Mouse (Mus musculus) midbrain, embryonic 10.5 days (tissue): Measurements from ENCODE around the gene Adgrg6. TPM values are rescaled to one million over a fixed set of nuclear protein-coding genes. Genes with fewer than 3 reads are reported as not detected.

ENCODE experiments used
- DNase-seq: peaks from one replicate; pipeline ENCODE4 v3.0.0-alpha.2; 2017; ENCODE audit warnings: low spot score
- H3K27ac ChIP-seq: fragments of 300-500 bp; sonication (generic); replicated peaks from 2 replicates; pipeline ENCODE4 v1.5.1; 2016; ENCODE audit warnings: mild to moderate bottlenecking
- H3K27me3 ChIP-seq: fragments of 300-500 bp; sonication (generic); 2 replicates; pipeline ENCODE4 v1.6.1; 2016; ENCODE audit warnings: low read depth, mild to moderate bottlenecking; ENCODE audit not compliant: poor library complexity, severe bottlenecking
- H3K36me3 ChIP-seq: fragments of 300-500 bp; sonication (generic); 2 replicates; pipeline ENCODE4 v1.6.1; 2016; ENCODE audit warnings: mild to moderate bottlenecking, moderate library complexity
- H3K4me1 ChIP-seq: fragments of 300-500 bp; sonication (generic); 2 replicates; pipeline ENCODE4 v1.6.1; 2016
- H3K4me3 ChIP-seq: fragments of 300-500 bp; sonication (generic); 2 replicates; pipeline ENCODE4 v1.5.1; 2016; ENCODE audit warnings: mild to moderate bottlenecking, moderate library complexity
- H3K9me3 ChIP-seq: fragments of 300-500 bp; sonication (generic); replicated peaks from 2 replicates; pipeline ENCODE4 v1.6.1; 2016; ENCODE audit warnings: mild to moderate bottlenecking
- WGBS: fragments of 180-500 bp; shearing (Covaris S2); methylation state at CpG from one replicate; pipeline ENCODE4 v1.1.7; 2016; 5-methylcytosine and 5-hydroxymethylcytosine counted together
- polyA plus RNA-seq: library from polyadenylated mRNA; unstranded; fragments of >200 nt; fragmentation: Nextera tagmentation; extraction: Ambion mirVana; gene quantifications from 2 replicates; pipeline ENCODE4 v1.2.1, GENCODE M21; 2016

Adgrg6 gene
- polyA plus RNA-seq, 1 experiment from 2014 or later, result 0.48 TPM

- Histone ChIP-seq H3K4me1 (no peaks in the 10 kb centered on the region), H3K4me3 (no peak overlapping the region), H3K27ac (no peak overlapping the region), H3K36me3 (no peaks in the 10 kb centered on the region), H3K9me3 (no peaks in the 10 kb centered on the region), H3K27me3 (no peaks in the 10 kb centered on the region)
- WGBS, result 67% methylated on average over 1 of the region's 1 CpGs
- DNase-seq, result no peak
Observed at GRCm38 (mm10) chr10:14476393-14476792, 69.1 kb downstream of the Adgrg6 start.

DNA sequence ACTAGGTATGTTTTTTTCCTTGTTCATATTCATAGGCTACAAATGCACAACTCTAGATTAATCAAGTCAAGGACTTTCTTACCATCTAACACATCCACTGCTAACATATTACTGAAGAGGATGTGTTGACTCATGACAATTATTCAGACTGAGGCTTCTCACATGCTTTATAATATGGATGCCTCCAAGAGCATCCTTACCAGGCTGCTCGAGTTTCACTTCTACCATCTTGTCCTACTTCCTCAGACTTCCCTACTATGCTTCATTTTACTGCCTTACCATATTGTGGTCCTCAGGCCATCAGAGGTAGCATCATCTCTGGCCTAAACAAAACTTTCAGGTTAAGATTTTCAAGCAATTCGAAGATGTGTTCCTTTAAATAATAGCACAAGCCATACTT is 69.8 kb downstream of the Adgrg6 start:
- WGBS, result 80% methylated on average over 2 of the region's 2 CpGs
- no peak overlapping the region for H3K27ac ChIP-seq
- H3K27me3 ChIP-seq, result no peaks in the 10 kb centered on the region
- H3K4me1 ChIP-seq, result no peaks in the 10 kb centered on the region
- no peaks in the 10 kb centered on the region for H3K9me3 ChIP-seq
- H3K36me3 ChIP-seq, result no peaks in the 10 kb centered on the region
- no peak overlapping the region for H3K4me3 ChIP-seq
- DNase-seq, result no peak

GRCm38 (mm10) chr10:14474541-14475305 is 70.7 kb downstream of the Adgrg6 start:
- Histone ChIP-seq H3K27ac (no peak overlapping the region), H3K4me1 (no peaks in the 10 kb centered on the region), H3K9me3 (0 out of 2 replicates have a peak, but pooled peaks cover 3% of the 10 kb centered on the region), H3K27me3 (no peaks in the 10 kb centered on the region), H3K36me3 (no peaks in the 10 kb centered on the region), H3K4me3 (no peak overlapping the region)
- no peak for DNase-seq
- 89% methylated on average over 8 of the region's 8 CpGs for WGBS

GRCm38 (mm10) chr10:14471039-14471550 is 74.4 kb downstream of the Adgrg6 start:
- Histone ChIP-seq H3K4me1 (no peaks in the 10 kb centered on the region), H3K4me3 (no peak overlapping the region), H3K9me3 (0 out of 2 replicates have a peak, but pooled peaks cover 3% of the 10 kb centered on the region), H3K27me3 (no peaks in the 10 kb centered on the region), H3K36me3 (no peaks in the 10 kb centered on the region), H3K27ac (no peak overlapping the region)
- WGBS, result 68% methylated on average over 5 of the region's 5 CpGs
- no peak for DNase-seq

GRCm38 (mm10) chr10:14468623-14469022 is 76.8 kb downstream of the Adgrg6 start:
- Histone ChIP-seq H3K9me3 (0 out of 2 replicates have a peak, but pooled peaks cover 3% of the 10 kb centered on the region), H3K27ac (no peak overlapping the region), H3K27me3 (no peaks in the 10 kb centered on the region), H3K4me1 (no peaks in the 10 kb centered on the region), H3K4me3 (no peak overlapping the region), H3K36me3 (no peaks in the 10 kb centered on the region)
- WGBS, result 93% methylated on average over 10 of the region's 10 CpGs
- DNase-seq, result no peak

- Histone ChIP-seq H3K4me1 (no peaks in the 10 kb centered on the region), H3K27me3 (no peaks in the 10 kb centered on the region), H3K9me3 (no peaks in the 10 kb centered on the region), H3K36me3 (no peaks in the 10 kb centered on the region), H3K27ac (no peak overlapping the region), H3K4me3 (no peak overlapping the region)
- WGBS, result 92% methylated on average over 4 of the region's 4 CpGs
- DNase-seq, result no peak
Observed at GRCm38 (mm10) chr10:14463796-14464511, 81.5 kb downstream of the Adgrg6 start.

- Histone ChIP-seq H3K4me3 (no peak overlapping the region), H3K4me1 (no peaks in the 10 kb centered on the region), H3K36me3 (no peaks in the 10 kb centered on the region), H3K27ac (no peak overlapping the region), H3K9me3 (no peaks in the 10 kb centered on the region), H3K27me3 (no peaks in the 10 kb centered on the region)
- WGBS, result 86% methylated on average over 4 of the region's 4 CpGs
- DNase-seq, result no peak
Observed at GRCm38 (mm10) chr10:14460933-14461514, 84.4 kb downstream of the Adgrg6 start.

DNA sequence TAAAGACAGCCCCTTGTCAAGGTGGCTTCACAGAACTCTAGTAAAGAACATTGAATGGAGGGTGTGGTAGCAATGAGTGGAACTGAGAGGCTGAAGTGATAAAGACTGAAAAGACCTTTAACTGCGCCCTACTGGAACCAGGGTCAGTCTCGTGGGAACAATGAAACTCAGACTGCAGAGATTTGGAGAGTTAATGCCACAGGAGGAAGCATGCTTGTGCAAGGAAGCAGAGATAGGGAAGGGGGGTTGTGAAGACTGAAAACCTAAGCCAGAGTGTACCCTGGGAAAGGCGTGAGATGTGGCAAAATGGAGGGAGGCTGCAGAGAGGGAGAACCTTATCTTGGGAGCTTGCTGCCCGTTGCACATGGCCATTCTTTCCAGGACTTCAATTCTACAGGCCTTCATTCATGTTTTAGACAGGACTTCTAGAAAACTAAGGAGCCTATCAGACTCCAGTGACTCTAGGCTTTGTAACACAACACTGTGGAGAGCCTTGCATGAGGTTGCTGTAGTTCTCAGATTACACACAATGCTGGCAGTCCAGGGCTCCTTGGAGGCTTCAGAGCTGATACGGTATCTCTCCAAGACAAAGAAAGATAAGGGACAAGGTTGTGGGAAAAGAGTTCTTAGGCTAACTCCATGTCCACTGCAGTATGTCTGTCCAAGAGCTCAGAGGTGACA is 85.1 kb downstream of the Adgrg6 start:
- Histone ChIP-seq H3K27ac (no peak overlapping the region), H3K9me3 (no peaks in the 10 kb centered on the region), H3K27me3 (no peaks in the 10 kb centered on the region), H3K36me3 (no peaks in the 10 kb centered on the region), H3K4me3 (no peak overlapping the region), H3K4me1 (no peaks in the 10 kb centered on the region)
- 70% methylated on average over 5 of the region's 5 CpGs for WGBS
- DNase-seq, result no peak

DNA sequence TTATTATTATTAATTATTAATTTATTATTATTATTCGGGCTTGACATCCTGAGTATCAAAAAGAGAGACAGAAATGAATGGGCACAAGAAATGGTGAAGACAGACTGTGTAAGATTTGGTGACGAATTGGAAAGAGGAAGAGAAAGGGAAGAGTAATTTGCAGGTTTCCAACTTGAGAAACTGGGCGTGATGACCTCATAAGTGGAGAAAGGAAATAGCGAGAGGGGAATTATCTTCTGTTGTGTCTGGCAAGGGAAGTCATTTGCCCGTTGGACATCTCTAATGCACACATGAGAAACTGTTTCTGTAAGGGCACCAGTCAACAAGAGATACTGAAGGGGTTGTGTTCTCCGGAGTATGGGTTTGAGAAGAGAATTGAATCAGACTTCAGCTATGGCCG is 85.6 kb downstream of the Adgrg6 start:
- H3K9me3 ChIP-seq, result no peaks in the 10 kb centered on the region
- 88% methylated on average over 7 of the region's 7 CpGs for WGBS
- H3K4me1 ChIP-seq, result no peaks in the 10 kb centered on the region
- no peak overlapping the region for H3K4me3 ChIP-seq
- no peaks in the 10 kb centered on the region for H3K36me3 ChIP-seq
- DNase-seq, result no peak
- H3K27me3 ChIP-seq, result no peaks in the 10 kb centered on the region
- no peak overlapping the region for H3K27ac ChIP-seq

DNA sequence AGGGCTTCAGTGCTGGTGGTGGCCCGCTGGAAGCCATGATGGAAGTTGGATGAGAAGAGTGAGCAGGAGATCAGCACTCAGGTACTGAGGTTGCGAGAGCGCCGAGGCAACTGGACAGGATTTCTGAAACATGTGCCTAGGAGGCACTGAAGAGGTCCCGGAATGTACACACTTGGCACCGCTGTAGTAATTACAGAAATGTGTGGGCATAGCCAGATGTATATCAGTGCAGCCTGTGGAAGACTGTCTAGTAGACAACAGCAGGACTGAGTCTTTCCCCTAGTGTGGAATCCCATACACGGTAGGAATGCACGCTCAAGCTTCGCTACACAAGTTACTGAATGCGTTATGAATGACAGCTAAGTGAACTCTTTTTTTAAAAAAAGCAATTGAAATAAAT is 86.1 kb downstream of the Adgrg6 start:
- Histone ChIP-seq H3K27me3 (no peaks in the 10 kb centered on the region), H3K9me3 (no peaks in the 10 kb centered on the region), H3K4me1 (no peaks in the 10 kb centered on the region), H3K36me3 (no peaks in the 10 kb centered on the region), H3K4me3 (no peak overlapping the region), H3K27ac (no peak overlapping the region)
- WGBS, result 94% methylated on average over 10 of the region's 10 CpGs
- DNase-seq, result no peak

DNA sequence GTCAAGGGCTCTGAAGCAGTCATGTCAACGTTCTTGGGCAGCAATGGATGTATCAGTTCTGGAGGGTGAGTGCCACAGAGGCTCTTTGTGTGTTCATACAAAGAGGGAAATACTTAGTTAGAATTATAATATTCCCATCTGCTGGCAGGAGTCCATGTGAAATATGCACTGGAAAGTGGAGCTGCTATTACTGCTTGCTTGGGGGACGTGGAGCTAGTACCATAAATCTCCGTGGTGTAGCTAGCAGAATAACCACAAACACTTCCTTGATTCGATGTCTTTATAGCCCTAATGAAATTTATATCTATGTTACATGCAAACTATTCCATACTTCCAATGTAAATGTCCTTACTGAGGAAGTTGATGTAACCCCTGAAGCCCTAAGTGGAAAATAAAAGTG is 91.0 kb downstream of the Adgrg6 start:
- no peak overlapping the region for H3K4me3 ChIP-seq
- no peaks in the 10 kb centered on the region for H3K9me3 ChIP-seq
- no peaks in the 10 kb centered on the region for H3K27me3 ChIP-seq
- no peak overlapping the region for H3K27ac ChIP-seq
- 86% methylated on average over 4 of the region's 4 CpGs for WGBS
- no peaks in the 10 kb centered on the region for H3K36me3 ChIP-seq
- no peaks in the 10 kb centered on the region for H3K4me1 ChIP-seq
- DNase-seq, result no peak

DNA sequence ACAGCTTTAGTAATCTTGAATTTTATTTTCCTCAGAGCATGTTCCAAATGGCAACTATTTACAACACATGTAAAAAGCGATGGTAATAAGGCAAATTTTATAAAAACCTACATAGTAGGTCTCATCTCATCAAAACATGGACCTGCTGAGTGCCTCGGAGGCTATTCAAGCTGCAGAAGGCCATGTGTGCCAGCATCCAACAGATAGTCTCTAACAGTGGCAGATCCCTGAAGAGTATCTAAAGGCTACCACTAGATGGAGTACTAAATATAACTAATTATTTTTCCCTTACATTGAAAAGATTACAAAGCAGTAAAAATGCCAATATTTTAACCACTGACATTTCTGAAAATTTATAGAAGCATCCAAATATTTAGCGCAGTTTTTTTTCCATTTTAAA is 93.6 kb downstream of the Adgrg6 start:
- H3K4me3 ChIP-seq, result no peak overlapping the region
- H3K27ac ChIP-seq, result no peak overlapping the region
- no peaks in the 10 kb centered on the region for H3K27me3 ChIP-seq
- no peaks in the 10 kb centered on the region for H3K4me1 ChIP-seq
- WGBS, result 42% methylated on average over 3 of the region's 3 CpGs
- H3K36me3 ChIP-seq, result no peaks in the 10 kb centered on the region
- H3K9me3 ChIP-seq, result no peaks in the 10 kb centered on the region
- no peak for DNase-seq
